Mouse (Mus musculus) liver, adult 2 months (tissue): ENCODE measurements around the gene Zfyve19. TPM values are rescaled to one million over a fixed set of nuclear protein-coding genes. Genes with fewer than 3 reads are reported as not detected.
A peak's percentile ranks its signal among the peaks of the same experiment; 100 is the strongest.

Source experiments
- DNase-seq: peaks from one replicate; pipeline ENCODE4 v3.0.0-alpha.2; 2011; ENCODE audit warnings: low read depth, low spot score; ENCODE audit errors: extremely low read depth
- H3K27ac ChIP-seq: fragments of 200-500 bp; replicated peaks from 2 replicates; pipeline ENCODE4 v1.5.1; 2012; ENCODE audit warnings: low read depth, mild to moderate bottlenecking, control low read depth, inconsistent platforms, low read length; ENCODE audit not compliant: insufficient read depth
- H3K27me3 ChIP-seq: fragments of 200-500 bp; 2 replicates; pipeline ENCODE4 v1.6.1; 2012; ENCODE audit warnings: mild to moderate bottlenecking, moderate library complexity, low read length, inconsistent platforms; ENCODE audit not compliant: control insufficient read depth, insufficient read depth
- H3K36me3 ChIP-seq: fragments of 200-500 bp; 2 replicates; pipeline ENCODE4 v1.6.1; 2012; ENCODE audit warnings: low read length, inconsistent platforms; ENCODE audit not compliant: control insufficient read depth, insufficient read depth
- H3K4me1 ChIP-seq: fragments of 200-500 bp; 2 replicates; pipeline ENCODE4 v1.6.1; 2011; ENCODE audit warnings: low read length; ENCODE audit not compliant: control insufficient read depth, insufficient read depth
- H3K4me3 ChIP-seq: fragments of 200-500 bp; 2 replicates; pipeline ENCODE4 v1.5.1; 2011; ENCODE audit warnings: low read depth, mild to moderate bottlenecking, control low read depth, low read length, moderate library complexity; ENCODE audit not compliant: insufficient read depth
- H3K79me2 ChIP-seq: fragments of 200-500 bp; 2 replicates; pipeline ENCODE4 v1.6.1; 2012; ENCODE audit warnings: inconsistent platforms, mild to moderate bottlenecking, low read length, moderate library complexity; ENCODE audit not compliant: control insufficient read depth, insufficient read depth
- H3K9ac ChIP-seq: fragments of 200-500 bp; 2 replicates; pipeline ENCODE4 v1.6.1; 2012; ENCODE audit warnings: low read depth, mild to moderate bottlenecking, control low read depth, inconsistent platforms, low read length
- CTCF ChIP-seq: fragments of 200-500 bp; IDR thresholded peaks from 2 replicates; pipeline ENCODE4 v1.5.1; 2011; ENCODE audit warnings: low read depth, low read length, control low read depth
- POLR2A ChIP-seq: fragments of 200-500 bp; IDR thresholded peaks from 2 replicates; pipeline ENCODE4 v1.6.1; 2011; ENCODE audit warnings: low read length, control low read depth; ENCODE audit not compliant: insufficient read depth; ENCODE audit errors: extremely low read depth
- WGBS: fragments of 180-500 bp; shearing (Covaris S2); methylation state at CpG from one replicate; pipeline ENCODE4 v1.1.7; 2018; 5-methylcytosine and 5-hydroxymethylcytosine counted together
- polyA plus RNA-seq: library from polyadenylated mRNA; depleted of rRNA; stranded (reverse); fragments of >200 nt; gene quantifications from 2 replicates; pipeline ENCODE4 v1.2.3, GENCODE M21; 2012
- total RNA-seq: library from RNA; depleted of rRNA; stranded (reverse); fragments of >200 nt; gene quantifications from 2 replicates; pipeline ENCODE4 v1.2.3, GENCODE M21; 2014

The Zfyve19 gene
- total and polyA plus RNA-seq, 2 experiments, result 15.9 to 27.2 TPM

DNA sequence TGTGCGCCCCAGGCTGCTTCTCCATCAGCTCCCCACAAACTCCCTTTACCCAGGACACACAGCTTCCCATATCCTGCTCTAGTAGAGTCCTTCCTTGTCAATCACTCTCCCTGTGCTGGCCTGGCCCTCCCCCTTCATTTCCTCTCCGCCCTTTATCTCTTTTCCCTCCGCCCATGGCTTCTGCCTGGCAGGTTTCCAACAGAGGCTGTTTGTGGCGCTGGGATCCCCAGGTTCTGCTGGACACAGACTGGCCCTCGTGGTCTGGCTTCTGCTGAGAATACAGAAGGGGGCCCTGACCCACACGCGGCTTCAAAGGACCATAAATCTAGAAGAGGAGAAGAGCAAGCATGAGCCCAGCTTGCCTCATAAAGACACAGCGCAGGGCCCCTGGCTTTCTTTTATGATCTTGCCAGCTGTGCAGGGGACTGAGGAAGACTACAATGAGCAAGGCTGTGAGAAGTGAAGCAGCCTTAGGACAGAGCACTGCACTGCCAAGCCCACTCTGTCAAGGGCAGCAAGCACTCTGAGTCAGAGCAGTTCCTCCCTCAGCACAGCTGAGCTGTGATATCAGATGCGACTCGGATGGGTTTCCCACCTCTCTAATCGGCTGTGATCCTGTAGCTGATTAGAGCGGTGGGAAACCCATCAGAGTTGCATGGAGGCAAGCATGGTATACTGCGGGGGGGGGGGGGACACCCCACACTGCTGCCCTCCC, 35.4 kb upstream of the Zfyve19 start:
- 31% methylated on average over 13 of the region's 13 CpGs for WGBS
- peak; percentile 43 for DNase-seq
- Histone ChIP-seq H3K27me3 (no peaks in the 10 kb centered on the region), H3K4me3 (no peak overlapping the region), H3K9ac (0 out of 2 replicates have a peak overlapping the region, but pooled peaks have one; percentile 14), H3K4me1 (peaks cover 4% of the 10 kb centered on the region; the same call in 1 of the 2 replicates), H3K36me3 (no peaks in the 10 kb centered on the region), H3K27ac (peak overlapping the region; percentile 18; the same call in 1 of the 2 replicates), H3K79me2 (0 out of 2 replicates have a peak, but pooled peaks cover under 1% of the 10 kb centered on the region)
- TF ChIP-seq POLR2A, result no peak
- no peak for TF ChIP-seq CTCF

DNA sequence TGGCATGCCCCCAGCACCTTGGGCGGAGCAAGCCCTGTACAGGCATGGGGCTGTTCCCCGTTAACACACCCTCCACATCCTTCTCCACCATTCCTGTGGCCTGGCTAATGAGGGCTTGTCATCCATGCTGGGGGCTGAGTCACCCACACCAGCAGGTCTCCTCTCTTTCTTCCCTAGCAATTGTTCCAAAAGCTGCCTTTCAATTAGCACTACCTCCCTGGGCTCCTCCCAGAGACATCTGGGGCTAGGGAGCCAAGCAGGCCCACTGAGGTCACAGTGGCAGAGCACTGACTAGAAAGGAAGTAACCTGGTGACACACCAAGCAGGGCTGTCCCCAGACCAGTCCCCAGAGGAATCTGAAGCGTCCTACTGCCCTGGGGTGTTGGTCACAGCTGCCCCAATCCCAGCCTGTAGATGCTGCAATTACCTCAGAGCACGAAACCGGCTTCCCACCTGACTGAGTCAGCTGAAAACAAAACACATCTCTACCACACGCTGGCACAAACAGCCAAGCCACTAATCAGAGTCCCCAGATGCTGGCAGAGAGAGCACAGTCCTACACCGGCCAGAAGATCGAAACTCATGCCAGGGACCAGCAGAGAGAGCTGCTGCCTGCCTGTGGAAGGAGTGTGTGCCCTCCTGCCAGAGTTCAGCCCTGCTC, 34.3 kb upstream of the Zfyve19 start, which contains the start of gene Gm14137:
Gm14137 (plus strand) TSS at position 519 of the 661 bp plus-strand sequence.
- WGBS, result 76% methylated on average over 8 of the region's 8 CpGs
- TF ChIP-seq CTCF (no peak), POLR2A (no peak)
- no peaks in the 10 kb centered on the region for H3K27me3 ChIP-seq
- H3K27ac ChIP-seq, result 0 out of 2 replicates have a peak within 1 kb of the TSS, but pooled peaks have one; percentile 10
- no peaks in the 10 kb centered on the region for H3K79me2 ChIP-seq
- H3K36me3 ChIP-seq, result no peaks in the 10 kb centered on the region
- H3K4me3 ChIP-seq, result no peak within 1 kb of the TSS
- H3K4me1 ChIP-seq, result 0 out of 2 replicates have a peak, but pooled peaks cover 2% of the 10 kb centered on the region
- no peak for DNase-seq
- H3K9ac ChIP-seq, result no peak within 1 kb of the TSS

- no peaks in the 10 kb centered on the region for H3K79me2 ChIP-seq
- no peak overlapping the region for H3K27ac ChIP-seq
- no peak overlapping the region for H3K4me3 ChIP-seq
- DNase-seq, result no peak
- WGBS, result 85% methylated on average over 14 of the region's 14 CpGs
- 0 out of 2 replicates have a peak, but pooled peaks cover 2% of the 10 kb centered on the region for H3K4me1 ChIP-seq
- H3K27me3 ChIP-seq, result no peaks in the 10 kb centered on the region
- no peak overlapping the region for H3K9ac ChIP-seq
- no peaks in the 10 kb centered on the region for H3K36me3 ChIP-seq
- TF ChIP-seq CTCF (no peak), POLR2A (no peak)
These were observed 33.6 kb upstream of the Zfyve19 start for GRCm38 (mm10) chr2:119174866-119175265.

DNA sequence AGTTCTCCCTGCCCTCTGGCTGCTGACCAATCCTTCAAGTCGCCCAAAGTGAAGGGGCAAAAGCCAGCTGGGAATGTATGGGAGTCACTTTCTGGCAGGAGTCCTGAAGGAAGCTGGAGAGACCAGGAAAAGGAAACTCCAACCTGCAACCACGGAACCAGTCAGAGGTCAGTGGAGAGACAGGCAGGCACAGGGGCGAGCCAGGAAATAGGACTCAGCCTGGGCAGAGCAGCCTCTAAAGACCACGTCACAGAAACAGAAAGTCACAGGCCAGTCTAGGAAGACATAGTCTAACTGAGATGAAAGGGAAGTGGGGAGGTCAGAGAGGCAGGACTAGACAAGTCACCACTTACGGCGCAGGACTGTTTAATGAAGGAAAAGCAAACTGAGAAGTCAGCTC, 32.8 kb upstream of the Zfyve19 start:
- DNase-seq, result no peak

GRCm38 (mm10) chr2:119176761-119177160, 31.7 kb upstream of the Zfyve19 start:
- Histone ChIP-seq H3K27me3 (no peaks in the 10 kb centered on the region), H3K36me3 (no peaks in the 10 kb centered on the region), H3K4me3 (no peak overlapping the region), H3K4me1 (0 out of 2 replicates have a peak, but pooled peaks cover 2% of the 10 kb centered on the region), H3K27ac (no peak overlapping the region), H3K79me2 (no peaks in the 10 kb centered on the region), H3K9ac (no peak overlapping the region)
- peak; percentile 55 for DNase-seq
- 26% methylated on average over 3 of the region's 3 CpGs for WGBS
- no peak for TF ChIP-seq POLR2A

More for the DNA sequence above, 32.8 kb upstream of the Zfyve19 start:
- no peaks in the 10 kb centered on the region for H3K36me3 ChIP-seq
- H3K27me3 ChIP-seq, result no peaks in the 10 kb centered on the region
- no peaks in the 10 kb centered on the region for H3K79me2 ChIP-seq
- H3K4me3 ChIP-seq, result no peak overlapping the region
- TF ChIP-seq POLR2A (no peak), CTCF (no peak)
- 0 out of 2 replicates have a peak, but pooled peaks cover 2% of the 10 kb centered on the region for H3K4me1 ChIP-seq
- 0 out of 2 replicates have a peak overlapping the region, but pooled peaks have one; percentile 10 for H3K27ac ChIP-seq
- no peak overlapping the region for H3K9ac ChIP-seq
- 73% methylated on average over 6 of the region's 6 CpGs for WGBS
